Mouse (Mus musculus): Measurements from ENCODE around the gene Slc22a23.

DNA sequence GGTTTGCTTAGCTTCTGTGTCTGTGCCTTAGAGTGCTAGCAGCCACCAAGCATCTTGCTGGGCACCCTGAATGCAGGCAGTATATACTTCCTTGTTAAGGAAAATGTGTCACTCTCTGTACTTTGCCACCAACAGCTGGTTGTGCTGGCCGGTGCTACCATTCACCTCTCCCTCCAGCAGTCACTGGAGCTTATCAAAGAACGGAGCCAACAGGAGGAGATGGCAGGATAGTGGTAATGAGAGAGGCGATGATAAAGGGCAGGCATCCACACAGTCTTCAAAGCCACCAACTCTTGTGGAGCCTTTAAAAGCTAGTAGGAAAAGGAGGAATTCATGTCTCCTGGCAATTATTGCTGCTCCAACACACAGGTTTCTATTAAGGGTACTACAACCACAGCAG, 125.3 kb downstream of the Slc22a23 start:
- TF ChIP-seq POLR2A (IDR thresholded peaks at IDR 0.05; ENCODE audit: insufficient read depth, low read depth, low read length) (no peak), CTCF (IDR thresholded peaks at IDR 0.05) (no peak)
